9 mouse cellular contexts compared by ENCODE assay signal in genomic region chr6:49036275-49037267, GRCm38 (mm10). TPM values are rescaled to one million over a fixed set of nuclear protein-coding genes. Genes with fewer than 3 reads are reported as not detected.
DNase-seq lines count a peak whose midpoint lies in the region; ATAC-seq and TF ChIP-seq lines count a peak whose summit lies in the region.
"Had no signal": no experiment of that assay in that cellular context is flagged by ENCODE, and none has a peak within 500 bp of the region (broad histone marks: within the 10 kb centered on the region; RNA-seq: fewer than 3 reads in every experiment).

TSS of gene Gpnmb (plus strand) at chr6:49036546.

- TF ChIP-seq CTCF in gastrocnemius, adult 2 months (IDR thresholded peaks at IDR 0.05): no peak
- no peak for TF ChIP-seq CTCF in CH12.LX (conservative IDR thresholded peaks at IDR 0.05 in 1 of 2, IDR thresholded peaks at IDR 0.05 in 1 of 2; ENCODE audit: low read depth in 2 of 2, low read length in 2 of 2)

- peak within 1 kb of the TSS; percentile 53 for H3K27ac ChIP-seq in gastrocnemius, adult 2 months
- H3K27ac ChIP-seq in CH12.LX (ENCODE audit: insufficient read depth, low read depth): no peak within 1 kb of the TSS
- no peak within 1 kb of the TSS for H3K27ac ChIP-seq in heart, embryonic 11.5 days (ENCODE audit: low read depth, low read length)
- no peak within 1 kb of the TSS for H3K27ac ChIP-seq in limb, embryonic 15.5 days
- H3K27ac ChIP-seq in forebrain, embryonic 13.5 days: no peak within 1 kb of the TSS

- intact Hi-C loops in gastrocnemius, adult 2 months (cut with DNase I): no loop called here

- no peak within 1 kb of the TSS for H3K9ac ChIP-seq in CH12.LX (ENCODE audit: insufficient read depth, low read depth)
- H3K9ac ChIP-seq in heart, embryonic 11.5 days (ENCODE audit: low read depth, low read length): no peak within 1 kb of the TSS
- no peak within 1 kb of the TSS for H3K9ac ChIP-seq in limb, embryonic 15.5 days
- H3K9ac ChIP-seq in forebrain, embryonic 13.5 days: no peak within 1 kb of the TSS

- no peaks in the 10 kb centered on the region for H3K79me2 ChIP-seq in CH12.LX (replicated peaks; ENCODE audit: control insufficient read depth, extremely low read depth, insufficient read depth, poor library complexity, severe bottlenecking)

- H3K9me3 ChIP-seq in CH12.LX (replicated peaks; ENCODE audit: low read length): no peaks in the 10 kb centered on the region
- no peaks in the 10 kb centered on the region for H3K9me3 ChIP-seq in heart, embryonic 11.5 days (replicated peaks; ENCODE audit: control insufficient read depth, low read length)
- no peaks in the 10 kb centered on the region for H3K9me3 ChIP-seq in limb, embryonic 15.5 days
- no peaks in the 10 kb centered on the region for H3K9me3 ChIP-seq in forebrain, embryonic 13.5 days (replicated peaks)

- DNase-seq in gastrocnemius, adult 2 months: peak; percentile 24
- DNase-seq in gastrocnemius, adult 8-10 months (ENCODE audit: low spot score in 2 of 2): no peak
- no peak for DNase-seq in CH12.LX (ENCODE audit: extremely low read depth)
- peak; percentile 33 for DNase-seq in thymus, postnatal 14 days
- DNase-seq in right cerebral cortex, postnatal 14 days: no peak

- no peak for TF ChIP-seq RAD21 in CH12.LX (IDR thresholded peaks at IDR 0.05; ENCODE audit: low read depth, low read length)

- TF ChIP-seq EP300 in CH12.LX (IDR thresholded peaks at IDR 0.05; ENCODE audit: low read length): no peak

- H3K36me3 ChIP-seq in CH12.LX (replicated peaks in 1 of 2; ENCODE audit: control insufficient read depth in 1 of 2, insufficient read depth in 1 of 2, low read length in 1 of 2): no peaks in the 10 kb centered on the region
- no peaks in the 10 kb centered on the region for H3K36me3 ChIP-seq in heart, embryonic 11.5 days (ENCODE audit: control insufficient read depth, insufficient read depth, low read length)
- no peaks in the 10 kb centered on the region for H3K36me3 ChIP-seq in limb, embryonic 15.5 days
- H3K36me3 ChIP-seq in forebrain, embryonic 13.5 days (ENCODE audit: poor library complexity, severe bottlenecking): no peaks in the 10 kb centered on the region

- H3K4me2 ChIP-seq in CH12.LX (ENCODE audit: insufficient read depth, low read depth, poor library complexity, severe bottlenecking): peak within 1 kb of the TSS; percentile 64
- H3K4me2 ChIP-seq in heart, embryonic 11.5 days: peak within 1 kb of the TSS; percentile 47
- peak within 1 kb of the TSS; percentile 32 for H3K4me2 ChIP-seq in limb, embryonic 15.5 days
- no peak within 1 kb of the TSS for H3K4me2 ChIP-seq in forebrain, embryonic 13.5 days

- peaks cover 9 to 14% of the 10 kb centered on the region in 2 experiments for H3K4me1 ChIP-seq in CH12.LX (ENCODE audit: control insufficient read depth in 1 of 2, insufficient read depth in 2 of 2)
- H3K4me1 ChIP-seq in heart, embryonic 11.5 days (ENCODE audit: control insufficient read depth, insufficient read depth, low read length): peaks cover 4% of the 10 kb centered on the region; the same call in 1 of the 2 replicates
- H3K4me1 ChIP-seq in limb, embryonic 15.5 days: peaks cover 16% of the 10 kb centered on the region
- peaks cover 13% of the 10 kb centered on the region for H3K4me1 ChIP-seq in forebrain, embryonic 13.5 days

- 30% methylated on average over 28 of the region's 28 CpGs for WGBS in heart, embryonic 11.5 days (ENCODE audit: insufficient replicate concordance)
- 32% methylated on average over 28 of the region's 28 CpGs for WGBS in limb, embryonic 15.5 days
- WGBS in forebrain, embryonic 13.5 days: 47% methylated on average over 28 of the region's 28 CpGs

- peak within 1 kb of the TSS; percentile 62 for H3K4me3 ChIP-seq in gastrocnemius, adult 2 months
- peak within 1 kb of the TSS in 1 of 3 experiments; percentile 7 for H3K4me3 ChIP-seq in CH12.LX (replicated peaks in 1 of 3; ENCODE audit: low read depth in 2 of 3, low read length in 2 of 3, poor library complexity in 1 of 3)
- peak within 1 kb of the TSS; percentile 17 for H3K4me3 ChIP-seq in heart, embryonic 11.5 days (ENCODE audit: low read depth, low read length)
- H3K4me3 ChIP-seq in limb, embryonic 15.5 days: peak within 1 kb of the TSS; percentile 4; the same call in 1 of the 2 replicates
- H3K4me3 ChIP-seq in forebrain, embryonic 13.5 days: no peak within 1 kb of the TSS

- H3K27me3 ChIP-seq in CH12.LX (replicated peaks): no peaks in the 10 kb centered on the region
- peaks cover 9% of the 10 kb centered on the region for H3K27me3 ChIP-seq in heart, embryonic 11.5 days (ENCODE audit: control insufficient read depth, insufficient read depth, low read length)
- H3K27me3 ChIP-seq in limb, embryonic 15.5 days: peaks cover 8% of the 10 kb centered on the region; the same call in 1 of the 2 replicates
- peaks cover 17% of the 10 kb centered on the region for H3K27me3 ChIP-seq in forebrain, embryonic 13.5 days

- in situ Hi-C loops in CH12.LX (cut with MboI; ENCODE audit: low pct_ligation_motif_present, low pct_unique_long_range_greater_than_20kb, low sequenced_read_pairs): no loop called here

- dilution Hi-C loops in CH12.LX (cut with MboI; ENCODE audit: extremely low pct_ligation_motif_present, extremely low pct_unique_long_range_greater_than_20kb, low sequenced_read_pairs): no loop called here

- TF ChIP-seq POLR2A in CH12.LX (IDR thresholded peaks at IDR 0.05; ENCODE audit: low read depth, low read length): no peak

- ATAC-seq in heart, embryonic 11.5 days (replicated peaks; ENCODE audit: insufficient number of reproducible peaks, low FRiP score, low TSS enrichment): no peak
- ATAC-seq in limb, embryonic 15.5 days (ENCODE audit: insufficient number of reproducible peaks, low FRiP score, low TSS enrichment, low read depth): no peak
- no peak for ATAC-seq in forebrain, embryonic 13.5 days

TF ChIP-seq in CH12.LX, 34 proteins besides CTCF, POLR2A, EP300 and RAD21:
- TF ChIP-seq JUND (conservative IDR thresholded peaks at IDR 0.05; ENCODE audit: low read depth, low read length) (no peak), BHLHE40 (IDR thresholded peaks at IDR 0.05; ENCODE audit: low read depth, low read length) (no peak), MEF2A (IDR thresholded peaks at IDR 0.05; ENCODE audit: borderline replicate concordance, low read depth, low read length) (no peak), NELFE (IDR thresholded peaks at IDR 0.05; ENCODE audit: low read depth, low read length) (no peak), NRF1 (IDR thresholded peaks at IDR 0.05; ENCODE audit: low read depth, low read length) (no peak), E2F4 (IDR thresholded peaks at IDR 0.05; ENCODE audit: insufficient replicate concordance, low read depth, low read length) (no peak), MYC (IDR thresholded peaks at IDR 0.05; ENCODE audit: low read depth, low read length) (no peak), MAX (IDR thresholded peaks at IDR 0.05; ENCODE audit: low read length) (no peak), CHD2 (IDR thresholded peaks at IDR 0.05; ENCODE audit: low read length) (no peak)

RNA-seq across cellular contexts. Expression of gene Gpnmb, which starts in this region (rescaled TPM):
- total RNA-seq in gastrocnemius, adult 2 months (2021): 1 to 10 TPM in 1 of 2 experiments, under 1 TPM in 1; 0.71 to 4.0 TPM
- total RNA-seq in gastrocnemius, adult 8-10 months (2022): 1 to 10 TPM; 1.1 to 3.6 (median 1.7) TPM
- total RNA-seq in CH12.LX (2012; rRNA removed) (0.08 TPM in 1 of 2 replicates, not detected in the other), CH12.LX (2014; rRNA removed) (not detected in 2 replicates)
- polyA plus RNA-seq in CH12.LX (2012; ENCODE audit: insufficient read length, low read depth): 0.24 TPM in 1 of 2 replicates, not detected in the other
- polyA plus RNA-seq in heart, embryonic 11.5 days (2014; fragmentation: Nextera tagmentation; extraction: Ambion mirVana): 0.09 and 0.62 TPM in 2 replicates
- polyA plus RNA-seq in limb, embryonic 15.5 days (2015; fragmentation: Nextera tagmentation; extraction: Ambion mirVana): 1.6 and 2.1 TPM in 2 replicates
- polyA plus RNA-seq in forebrain, embryonic 13.5 days (2015; fragmentation: Nextera tagmentation; extraction: Ambion mirVana): 0.19 and 0.24 TPM in 2 replicates
- total RNA-seq: MEL had no signal

Comparison
In these comparisons a context has a peak if more than half of its experiments do, and no peak if none do; other contexts are left out.
1. DNase-seq: peak in gastrocnemius, adult 2 months (single experiment) and thymus, postnatal 14 days (single experiment); none in gastrocnemius, adult 8-10 months (0 of 2), CH12.LX (single experiment) and right cerebral cortex, postnatal 14 days (single experiment).